Mouse (Mus musculus) ES-Bruce4 (cell line): Measurements from ENCODE around the gene Ip6k2. TPM values are rescaled to one million over a fixed set of nuclear protein-coding genes. Genes with fewer than 3 reads are reported as not detected.
A peak's percentile ranks its signal among the peaks of the same experiment; 100 is the strongest.

Experiments
- H3K27ac ChIP-seq: 2 replicates; pipeline ENCODE4 v1.5.1; 2012; ENCODE audit warnings: low read length, inconsistent platforms; ENCODE audit not compliant: insufficient read depth
- H3K27me3 ChIP-seq: 2 replicates; pipeline ENCODE4 v1.6.1; 2012; ENCODE audit warnings: mild to moderate bottlenecking, low read length, inconsistent platforms; ENCODE audit not compliant: control insufficient read depth, poor library complexity, insufficient read depth, severe bottlenecking
- H3K36me3 ChIP-seq: 2 replicates; pipeline ENCODE4 v1.6.1; 2012; ENCODE audit warnings: inconsistent platforms, mild to moderate bottlenecking, low read length, moderate library complexity; ENCODE audit not compliant: control insufficient read depth, poor library complexity, insufficient read depth, severe bottlenecking
- H3K4me1 ChIP-seq: one replicate; pipeline ENCODE4 v1.8.1; 2011; ENCODE audit warnings: low read length; ENCODE audit not compliant: control insufficient read depth, insufficient read depth
- H3K4me3 ChIP-seq: 2 replicates; pipeline ENCODE4 v1.5.1; 2011; ENCODE audit warnings: low read depth, mild to moderate bottlenecking, low read length
- H3K9ac ChIP-seq: 2 replicates; pipeline ENCODE4 v1.6.1; 2012; ENCODE audit warnings: low read depth, mild to moderate bottlenecking, inconsistent platforms; ENCODE audit not compliant: poor library complexity, severe bottlenecking
- H3K9me3 ChIP-seq: replicated peaks from 2 replicates; pipeline ENCODE4 v1.6.1; 2012; ENCODE audit warnings: mild to moderate bottlenecking, low read length, inconsistent platforms; ENCODE audit not compliant: control insufficient read depth, poor library complexity, insufficient read depth, severe bottlenecking
- CTCF ChIP-seq: IDR thresholded peaks from one replicate; pipeline ENCODE4 v1.8.1; 2011; ENCODE audit warnings: low read depth, low read length
- EP300 ChIP-seq: IDR thresholded peaks from 2 replicates; pipeline ENCODE4 v1.6.1; 2011; ENCODE audit warnings: low read depth, low read length; ENCODE audit not compliant: insufficient read depth
- POLR2A ChIP-seq: IDR thresholded peaks from one replicate; pipeline ENCODE4 v1.8.1; 2011; ENCODE audit warnings: low read length; ENCODE audit not compliant: insufficient read depth
- polyA plus RNA-seq: library from polyadenylated mRNA; stranded (reverse); fragments of >200 nt; gene quantifications from 2 replicates; pipeline ENCODE4 v1.2.4, GENCODE M21; 2011; ENCODE audit warnings: low read depth; ENCODE audit not compliant: missing spikeins, insufficient read depth, insufficient read length

Ip6k2 gene
- polyA plus RNA-seq, 1 experiment: 37.4 TPM

GRCm38 (mm10) chr9:108853635-108854240 lies 70.1 kb downstream of the Ip6k2 start:
- Histone ChIP-seq H3K27ac (0 out of 2 replicates have a peak overlapping the region, but pooled peaks have one; percentile 7), H3K4me3 (peak overlapping the region; percentile 83), H3K36me3 (no peaks in the 10 kb centered on the region), H3K27me3 (no peaks in the 10 kb centered on the region), H3K9me3 (no peaks in the 10 kb centered on the region), H3K9ac (peak overlapping the region; percentile 58), H3K4me1 (peaks cover 9% of the 10 kb centered on the region)
- TF ChIP-seq POLR2A (peak; percentile 21), CTCF (peak; percentile 54), EP300 (no peak)

GRCm38 (mm10) chr9:108854241-108854696 lies 70.7 kb downstream of the Ip6k2 start:
- Histone ChIP-seq H3K9me3 (no peaks in the 10 kb centered on the region), H3K27me3 (no peaks in the 10 kb centered on the region), H3K9ac (peak overlapping the region; percentile 58), H3K4me1 (peaks cover 8% of the 10 kb centered on the region), H3K36me3 (no peaks in the 10 kb centered on the region), H3K27ac (0 out of 2 replicates have a peak overlapping the region, but pooled peaks have one; percentile 7), H3K4me3 (peak overlapping the region; percentile 83)
- TF ChIP-seq CTCF: no peak
- peak; percentile 89 for TF ChIP-seq POLR2A
- TF ChIP-seq EP300: no peak

- Histone ChIP-seq H3K27ac (no peak overlapping the region), H3K4me3 (no peak overlapping the region), H3K9me3 (no peaks in the 10 kb centered on the region), H3K27me3 (no peaks in the 10 kb centered on the region), H3K9ac (0 out of 2 replicates have a peak overlapping the region, but pooled peaks have one; percentile 58), H3K36me3 (no peaks in the 10 kb centered on the region), H3K4me1 (peaks cover 6% of the 10 kb centered on the region)
- TF ChIP-seq POLR2A: no peak
- no peak for TF ChIP-seq EP300
- TF ChIP-seq CTCF: no peak
Measured at GRCm38 (mm10) chr9:108855335-108855734, 71.7 kb downstream of the Ip6k2 start.

Other genes with a start within 250 kb of the Ip6k2 start
- 387 and 445 TPM in 2 replicates for gene Impdh2, start 223.5 kb upstream of the Ip6k2 start, polyA plus RNA-seq
- 24.7 and 29.7 TPM in 2 replicates for gene Ndufaf3, start 216.4 kb upstream of the Ip6k2 start, polyA plus RNA-seq
- 32.7 and 38.9 TPM in 2 replicates for gene Dalrd3, start 213.9 kb upstream of the Ip6k2 start, polyA plus RNA-seq
- 24.6 and 24.7 TPM in 2 replicates for gene Wdr6, start 205.1 kb upstream of the Ip6k2 start, polyA plus RNA-seq
- 2.4 TPM in 2 replicates for gene P4htm, start 186.1 kb upstream of the Ip6k2 start, polyA plus RNA-seq
- gene Arih2, start 134.4 kb upstream of the Ip6k2 start, polyA plus RNA-seq: 131 and 133 TPM in 2 replicates
- gene Slc25a20, start 121.7 kb upstream of the Ip6k2 start, polyA plus RNA-seq: 30.1 and 35.7 TPM in 2 replicates
- gene Prkar2a, start 94.5 kb upstream of the Ip6k2 start, polyA plus RNA-seq: 58.4 and 72.2 TPM in 2 replicates
- 10.3 and 11.8 TPM in 2 replicates for gene Nckipsd, start 24.6 kb downstream of the Ip6k2 start, polyA plus RNA-seq
- 3.5 and 6.2 TPM in 2 replicates for gene Celsr3, start 42.5 kb downstream of the Ip6k2 start, polyA plus RNA-seq
- gene Slc26a6, start 69.5 kb downstream of the Ip6k2 start, polyA plus RNA-seq: 8.2 and 8.3 TPM in 2 replicates
- not detected in 2 replicates for gene Tmem89, start 130.8 kb downstream of the Ip6k2 start, polyA plus RNA-seq
- gene Uqcrc1, start 152.8 kb downstream of the Ip6k2 start, polyA plus RNA-seq: 183 and 193 TPM in 2 replicates
- gene Col7a1, start 169.8 kb downstream of the Ip6k2 start, polyA plus RNA-seq: 4.8 and 6.5 TPM in 2 replicates
- not detected in 2 replicates for gene Ucn2, start 202.2 kb downstream of the Ip6k2 start, polyA plus RNA-seq
- 3.9 and 4.4 TPM in 2 replicates for gene Pfkfb4, start 208.0 kb downstream of the Ip6k2 start, polyA plus RNA-seq